Mouse (Mus musculus): ENCODE results near the gene Stk26.

The Stk26 gene

DNA sequence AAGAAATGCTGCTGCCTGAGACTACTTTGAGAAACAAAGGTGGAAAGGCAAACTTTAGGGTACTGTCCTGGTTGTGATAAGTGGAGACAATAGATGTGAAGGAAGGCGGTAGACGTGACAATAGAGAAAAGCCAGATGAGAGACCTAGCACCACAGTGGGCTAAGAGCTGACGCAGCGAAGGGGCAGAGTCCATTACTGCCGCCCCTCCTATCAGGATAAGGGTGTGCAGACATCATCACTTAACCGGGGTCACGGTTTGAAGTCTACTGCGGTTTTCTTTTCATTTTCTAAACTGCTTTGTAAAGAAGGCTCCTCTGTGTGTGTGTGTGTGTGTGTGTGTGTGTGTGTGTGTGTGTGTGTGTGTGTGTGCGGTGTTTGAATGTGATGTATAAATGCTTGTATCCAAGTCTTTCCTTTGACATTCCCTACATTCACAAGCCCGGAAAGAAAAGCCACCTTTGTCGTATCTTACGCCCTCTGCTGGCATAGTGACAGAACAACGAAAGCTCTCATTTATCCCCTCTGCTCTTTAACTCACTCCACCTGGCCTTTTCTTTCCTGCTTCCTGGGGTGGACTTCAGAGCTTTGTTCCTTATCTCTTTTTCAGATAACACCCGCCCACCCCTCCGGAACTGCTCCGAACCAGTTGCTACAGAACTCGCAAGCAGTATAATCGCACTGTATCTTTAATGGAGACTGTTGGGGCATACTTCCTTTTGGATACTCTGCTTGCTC is 84.0 kb downstream of the Stk26 start:
- intact Hi-C loops (cut with DNase I): no loop called here

DNA sequence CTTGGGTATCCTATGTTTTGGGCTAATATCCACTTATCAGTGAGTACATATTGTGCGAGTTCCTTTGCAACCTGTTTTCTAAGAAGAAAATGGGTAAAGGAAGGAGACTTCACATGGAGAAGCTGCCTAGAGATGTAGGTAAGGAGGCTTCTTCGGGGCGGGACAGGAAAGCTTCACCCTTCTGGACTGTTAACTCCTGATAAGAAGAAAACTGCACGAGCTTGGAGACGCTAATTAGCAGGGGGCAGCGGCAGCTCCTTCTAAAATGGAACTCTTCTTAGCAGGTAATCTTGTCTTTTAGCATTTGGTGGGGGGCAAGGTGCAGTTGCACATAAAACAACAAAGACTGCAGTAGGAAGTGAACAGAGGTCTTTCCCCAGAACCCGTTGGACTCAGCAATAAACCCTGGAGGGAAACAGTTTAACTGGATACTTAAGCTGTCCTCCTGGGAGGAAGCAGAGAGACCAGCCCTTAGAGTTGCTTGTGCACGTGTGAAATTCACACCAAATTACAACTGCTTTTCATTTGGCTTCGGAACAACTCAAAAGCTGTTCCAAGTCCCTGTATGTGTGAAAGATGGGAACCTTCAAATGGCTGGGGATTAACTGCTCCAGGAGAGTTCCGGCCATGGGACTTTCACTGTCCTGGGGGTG is 86.2 kb downstream of the Stk26 start:
- intact Hi-C loops (cut with DNase I): no loop called here

- intact Hi-C loops (cut with DNase I): no loop called here
Observed at GRCm38 (mm10) chrX:50930309-50930708, 89.5 kb downstream of the Stk26 start.

- intact Hi-C loops (cut with DNase I): no loop called here
Observed at GRCm38 (mm10) chrX:50937117-50937516, 96.3 kb downstream of the Stk26 start.

- intact Hi-C loops (cut with DNase I): no loop called here
Observed at GRCm38 (mm10) chrX:50942610-50943009, 101.8 kb downstream of the Stk26 start, which contains the start of gene Frmd7. Gene Frmd7, minus strand, starts transcription at chrX:50942710.
